Mouse (Mus musculus) forebrain, embryonic 14.5 days (tissue): ENCODE data around the gene Atad2b. TPM values are rescaled to one million over a fixed set of nuclear protein-coding genes. Genes with fewer than 3 reads are reported as not detected.
A peak's percentile ranks its signal among the peaks of the same experiment; 100 is the strongest.
"Not testable (repeated sequence)": the region's sequence is repeated elsewhere in the genome, so short reads cannot be mapped to it uniquely, and the experiment has no call there.

Experiments
- ATAC-seq: fragments of 200-750 bp; cut with Nextera tagmentation; 2 replicates; pipeline ENCODE4 v1.8.0; 2017; ENCODE audit warnings: mild to moderate bottlenecking, moderate library complexity
- DNase-seq: peaks from one replicate; pipeline ENCODE4 v3.0.0-alpha.2; 2015; ENCODE audit warnings: low spot score
- H3K27ac ChIP-seq: fragments of 300-500 bp; sonication (generic); 2 replicates; pipeline ENCODE4 v1.5.1; 2014; ENCODE audit warnings: low read depth, mild to moderate bottlenecking, control low read depth, low read length, moderate library complexity
- H3K27me3 ChIP-seq: fragments of 300-500 bp; sonication (generic); replicated peaks from 2 replicates; pipeline ENCODE4 v1.6.1; 2014; ENCODE audit warnings: low read length, control low read depth, mixed read lengths; ENCODE audit not compliant: control insufficient read depth, insufficient read depth
- H3K36me3 ChIP-seq: fragments of 300-500 bp; sonication (generic); 2 replicates; pipeline ENCODE4 v1.6.1; 2014; ENCODE audit warnings: low read length, control low read depth; ENCODE audit not compliant: control insufficient read depth, insufficient read depth
- H3K4me1 ChIP-seq: fragments of 300-500 bp; sonication (generic); 2 replicates; pipeline ENCODE4 v1.6.1; 2014; ENCODE audit warnings: antibody characterized with exemption, low read length, control low read depth; ENCODE audit not compliant: control insufficient read depth, insufficient read depth
- H3K4me2 ChIP-seq: fragments of 300-500 bp; sonication (generic); 2 replicates; pipeline ENCODE4 v1.6.1; 2014; ENCODE audit warnings: mild to moderate bottlenecking, control low read depth, low read length
- H3K4me3 ChIP-seq: fragments of 300-500 bp; sonication (generic); 2 replicates; pipeline ENCODE4 v1.5.1; 2014; ENCODE audit warnings: low read depth, low read length, control low read depth
- H3K9ac ChIP-seq: fragments of 300-500 bp; sonication (generic); 2 replicates; pipeline ENCODE4 v1.6.1; 2014; ENCODE audit warnings: mild to moderate bottlenecking, low read length, control low read depth, moderate library complexity
- H3K9me3 ChIP-seq: fragments of 300-500 bp; sonication (generic); replicated peaks from 2 replicates; pipeline ENCODE4 v1.6.1; 2016; ENCODE audit warnings: low read length, control low read depth, mixed read lengths; ENCODE audit not compliant: control insufficient read depth
- WGBS: fragments of 180-500 bp; shearing (Covaris S2); extraction: QIAGEN DNeasy Blood & Tissue Kit; methylation state at CpG from one replicate; pipeline ENCODE4 v1.1.7; 2014; 5-methylcytosine and 5-hydroxymethylcytosine counted together
- polyA plus RNA-seq: library from polyadenylated mRNA; unstranded; fragments of >200 nt; fragmentation: Nextera tagmentation; extraction: Ambion mirVana; gene quantifications from 2 replicates; pipeline ENCODE4 v1.2.1, GENCODE M21; 2014

Atad2b gene
- polyA plus RNA-seq, 1 experiment from 2014 or later = 12.8 TPM

- DNase-seq, H3K9ac ChIP-seq, H3K9me3 ChIP-seq, ATAC-seq, H3K4me1 ChIP-seq, H3K27me3 ChIP-seq, H3K4me3 ChIP-seq, H3K4me2 ChIP-seq: not testable (repeated sequence)
- peak overlapping the region; percentile 39; the same call in 1 of the 2 replicates for H3K27ac ChIP-seq
- H3K36me3 ChIP-seq = peaks cover 14% of the 10 kb centered on the region; the same call in 1 of the 2 replicates
- 53% methylated on average over 3 of the region's 3 CpGs for WGBS
Measured at GRCm38 (mm10) chr12:5005776-5006175, 88.6 kb downstream of the Atad2b start.

DNA sequence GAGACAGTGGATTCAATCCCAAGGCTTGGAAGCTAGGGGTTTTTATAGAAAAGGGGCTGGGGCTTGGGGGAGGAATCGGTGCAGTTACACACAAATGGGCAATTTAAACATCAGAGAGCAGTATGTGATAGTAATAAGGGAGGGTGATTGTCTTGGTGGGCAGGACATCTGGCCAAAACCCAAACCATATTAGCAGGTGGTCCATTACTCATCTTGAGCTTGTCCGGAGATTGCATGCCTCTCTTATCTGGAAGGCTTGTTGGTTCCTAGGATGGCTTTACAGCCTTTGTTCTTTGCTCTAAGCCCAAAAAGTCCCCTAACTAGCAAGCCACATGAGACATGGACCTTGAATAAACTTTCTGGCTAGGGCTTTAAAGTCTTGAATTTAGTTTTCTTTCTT lies 91.5 kb downstream of the Atad2b start:
- H3K9me3 ChIP-seq, H3K27me3 ChIP-seq, H3K4me3 ChIP-seq, H3K4me1 ChIP-seq, DNase-seq, H3K4me2 ChIP-seq, ATAC-seq, H3K9ac ChIP-seq, H3K27ac ChIP-seq: not testable (repeated sequence)
- 75% methylated on average over 2 of the region's 2 CpGs for WGBS
- H3K36me3 ChIP-seq = peaks cover 19% of the 10 kb centered on the region; the same call in 1 of the 2 replicates

GRCm38 (mm10) chr12:5025226-5025861 lies 108.2 kb downstream of the Atad2b start:
- H3K27ac ChIP-seq = no peak overlapping the region; the same call in 1 of the 2 replicates
- H3K9me3 ChIP-seq = no peaks in the 10 kb centered on the region
- H3K36me3 ChIP-seq = peaks cover 17% of the 10 kb centered on the region; the same call in 1 of the 2 replicates

DNA sequence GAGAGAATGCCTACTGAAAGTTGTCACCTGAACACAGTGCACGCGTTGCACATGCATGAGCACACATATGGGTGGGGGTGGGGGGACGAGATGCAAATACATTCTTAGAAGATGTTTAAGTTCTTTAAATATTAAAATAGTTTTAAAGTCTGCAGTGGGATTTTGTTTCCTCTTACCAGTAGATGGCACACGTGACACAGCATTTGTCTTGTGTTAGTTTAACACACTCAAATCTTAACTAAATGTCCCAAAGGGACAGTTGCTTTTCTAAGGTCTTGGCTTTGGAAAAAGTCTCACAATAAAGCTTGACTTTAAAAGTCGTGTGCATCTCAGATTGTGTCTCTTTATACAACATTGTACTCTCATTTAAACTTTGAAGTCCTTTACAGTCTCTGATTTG lies 111.9 kb downstream of the Atad2b start:
- no peaks in the 10 kb centered on the region for H3K9me3 ChIP-seq
- no peak overlapping the region for H3K9ac ChIP-seq
- no peaks in the 10 kb centered on the region for H3K4me1 ChIP-seq
- no peak for ATAC-seq
- no peak overlapping the region for H3K27ac ChIP-seq
- peak; percentile 55 for DNase-seq
- no peak overlapping the region for H3K4me2 ChIP-seq
- no peak overlapping the region for H3K4me3 ChIP-seq
- peaks cover 34% of the 10 kb centered on the region for H3K36me3 ChIP-seq
- H3K27me3 ChIP-seq = no peaks in the 10 kb centered on the region
- 85% methylated on average over 5 of the region's 5 CpGs for WGBS

More at GRCm38 (mm10) chr12:5025226-5025861, 108.2 kb downstream of the Atad2b start:
- Histone ChIP-seq H3K4me3 (no peak overlapping the region), H3K9ac (no peak overlapping the region), H3K4me2 (no peak overlapping the region), H3K4me1 (no peaks in the 10 kb centered on the region), H3K27me3 (no peaks in the 10 kb centered on the region)
- ATAC-seq (peak; percentile 63; the same call in 1 of the 2 replicates), DNase-seq (peak; percentile 56)
- 69% methylated on average over 10 of the region's 10 CpGs for WGBS

GRCm38 (mm10) chr12:5038008-5038407 lies 120.9 kb downstream of the Atad2b start:
- no peak overlapping the region for H3K4me2 ChIP-seq
- no peaks in the 10 kb centered on the region for H3K4me1 ChIP-seq
- no peaks in the 10 kb centered on the region for H3K9me3 ChIP-seq
- H3K27me3 ChIP-seq = no peaks in the 10 kb centered on the region
- no peak overlapping the region for H3K4me3 ChIP-seq
- no peak for ATAC-seq
- H3K36me3 ChIP-seq = peaks cover 57% of the 10 kb centered on the region
- 98% methylated on average over 2 of the region's 2 CpGs for WGBS
- H3K27ac ChIP-seq = no peak overlapping the region
- no peak overlapping the region for H3K9ac ChIP-seq
- DNase-seq = no peak

GRCm38 (mm10) chr12:5044141-5044540 lies 127.0 kb downstream of the Atad2b start:
- no peak for DNase-seq
- H3K27ac ChIP-seq = no peak overlapping the region
- ATAC-seq = no peak
- H3K27me3 ChIP-seq = no peaks in the 10 kb centered on the region
- 84% methylated on average over 15 of the region's 15 CpGs for WGBS
- H3K4me1 ChIP-seq = no peaks in the 10 kb centered on the region
- no peaks in the 10 kb centered on the region for H3K9me3 ChIP-seq
- peaks cover 21% of the 10 kb centered on the region for H3K36me3 ChIP-seq
- H3K4me3 ChIP-seq = no peak overlapping the region
- H3K9ac ChIP-seq = no peak overlapping the region
- no peak overlapping the region for H3K4me2 ChIP-seq

DNA sequence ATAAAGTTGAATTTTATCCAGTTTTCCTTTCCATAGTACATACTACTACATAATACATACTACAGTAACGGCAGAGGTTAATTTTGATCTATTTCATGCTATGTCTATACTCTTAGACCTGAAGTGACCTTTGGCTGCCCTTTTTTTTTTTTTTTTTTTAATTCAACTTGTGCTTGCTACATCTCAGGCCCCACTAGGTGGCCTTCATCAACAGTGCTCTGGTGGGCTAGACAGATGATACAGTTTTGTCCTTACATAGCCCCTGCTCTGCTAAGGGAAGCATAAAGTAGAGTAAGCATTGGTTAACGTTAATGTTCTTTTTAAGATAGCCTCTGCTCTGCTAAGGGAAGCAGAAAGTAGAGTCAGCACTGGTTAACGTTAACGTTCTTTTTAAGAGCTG lies 131.0 kb downstream of the Atad2b start:
- Histone ChIP-seq H3K4me3 (no peak overlapping the region), H3K4me2 (no peak overlapping the region), H3K9me3 (peaks cover 12% of the 10 kb centered on the region; the same call in 1 of the 2 replicates), H3K36me3 (peaks cover 8% of the 10 kb centered on the region), H3K4me1 (no peaks in the 10 kb centered on the region), H3K27me3 (no peaks in the 10 kb centered on the region), H3K9ac (no peak overlapping the region), H3K27ac (no peak overlapping the region)
- ATAC-seq (no peak), DNase-seq (no peak)
- 98% methylated on average over 4 of the region's 4 CpGs for WGBS

- no peaks in the 10 kb centered on the region for H3K36me3 ChIP-seq
- H3K4me2 ChIP-seq = no peak overlapping the region
- ATAC-seq (no peak), DNase-seq (no peak)
- no peaks in the 10 kb centered on the region for H3K4me1 ChIP-seq
- H3K27me3 ChIP-seq = no peaks in the 10 kb centered on the region
- 39% methylated on average over 3 of the region's 3 CpGs for WGBS
- no peaks in the 10 kb centered on the region for H3K9me3 ChIP-seq
- no peak overlapping the region for H3K27ac ChIP-seq
- H3K4me3 ChIP-seq = no peak overlapping the region
- H3K9ac ChIP-seq = no peak overlapping the region
Measured at GRCm38 (mm10) chr12:5067590-5067989, 150.4 kb downstream of the Atad2b start.

- Histone ChIP-seq H3K27me3 (no peaks in the 10 kb centered on the region), H3K27ac (no peak overlapping the region), H3K9me3 (no peaks in the 10 kb centered on the region), H3K4me1 (no peaks in the 10 kb centered on the region), H3K4me2 (no peak overlapping the region), H3K9ac (no peak overlapping the region), H3K36me3 (no peaks in the 10 kb centered on the region), H3K4me3 (no peak overlapping the region)
- ATAC-seq (no peak), DNase-seq (no peak)
- WGBS = 80% methylated on average over 3 of the region's 3 CpGs
Measured at GRCm38 (mm10) chr12:5070131-5070530, 153.0 kb downstream of the Atad2b start.
